Mouse (Mus musculus): Measurements from ENCODE around the gene Tspan9. TPM values are rescaled to one million over a fixed set of nuclear protein-coding genes. Genes with fewer than 3 reads are reported as not detected.

The Tspan9 gene
- total and polyA plus RNA-seq, 2 experiments, result 23.2 to 40.0 TPM

- Histone ChIP-seq H3K27me3 (ENCODE audit: control insufficient read depth, insufficient read depth, low read length) (no peaks in the 10 kb centered on the region), H3K27ac (replicated peaks; ENCODE audit: insufficient read depth, low read depth, low read length) (peak overlapping the region; percentile 59), H3K9ac (ENCODE audit: low read depth, low read length) (no peak overlapping the region; the same call in 1 of the 2 replicates), H3K4me1 (ENCODE audit: control insufficient read depth, insufficient read depth, low read length) (peaks cover 45% of the 10 kb centered on the region), H3K36me3 (ENCODE audit: control insufficient read depth, insufficient read depth, low read length) (no peaks in the 10 kb centered on the region), H3K4me3 (ENCODE audit: insufficient read depth, low read depth, low read length) (no peak overlapping the region), H3K79me2 (ENCODE audit: control insufficient read depth, insufficient read depth, low read length) (peaks cover 16% of the 10 kb centered on the region; the same call in 1 of the 2 replicates)
- whole genome bisulfite sequencing, result 27% methylated on average over 6 of the region's 6 CpGs
- peak; percentile 90 for DNase-seq (ENCODE audit: extremely low read depth, low read depth, low spot score)
- TF ChIP-seq POLR2A (IDR thresholded peaks at IDR 0.05; ENCODE audit: extremely low read depth, insufficient read depth, low read length) (no peak), CTCF (IDR thresholded peaks at IDR 0.05; ENCODE audit: low read depth, low read length) (no peak)
Measured at GRCm38 (mm10) chr6:128102296-128102999, 40.9 kb downstream of the Tspan9 start.

GRCm38 (mm10) chr6:128099871-128100270 lies 43.5 kb downstream of the Tspan9 start:
- 89% methylated on average over 5 of the region's 5 CpGs for WGBS
- Histone ChIP-seq H3K27me3 (ENCODE audit: control insufficient read depth, insufficient read depth, low read length) (no peaks in the 10 kb centered on the region), H3K79me2 (ENCODE audit: control insufficient read depth, insufficient read depth, low read length) (peaks cover 22% of the 10 kb centered on the region; the same call in 1 of the 2 replicates), H3K9ac (ENCODE audit: low read depth, low read length) (no peak overlapping the region), H3K27ac (replicated peaks; ENCODE audit: insufficient read depth, low read depth, low read length) (no peak overlapping the region), H3K4me3 (ENCODE audit: insufficient read depth, low read depth, low read length) (no peak overlapping the region), H3K36me3 (ENCODE audit: control insufficient read depth, insufficient read depth, low read length) (no peaks in the 10 kb centered on the region), H3K4me1 (ENCODE audit: control insufficient read depth, insufficient read depth, low read length) (peaks cover 29% of the 10 kb centered on the region)
- DNase-seq (ENCODE audit: extremely low read depth, low read depth, low spot score), result no peak
- no peak for TF ChIP-seq POLR2A (IDR thresholded peaks at IDR 0.05; ENCODE audit: extremely low read depth, insufficient read depth, low read length)
- peak; percentile 66 for TF ChIP-seq CTCF (IDR thresholded peaks at IDR 0.05; ENCODE audit: low read depth, low read length)

GRCm38 (mm10) chr6:128099190-128099589 lies 44.2 kb downstream of the Tspan9 start:
- H3K4me1 ChIP-seq (ENCODE audit: control insufficient read depth, insufficient read depth, low read length), result peaks cover 23% of the 10 kb centered on the region
- H3K36me3 ChIP-seq (ENCODE audit: control insufficient read depth, insufficient read depth, low read length), result no peaks in the 10 kb centered on the region
- no peaks in the 10 kb centered on the region for H3K27me3 ChIP-seq (ENCODE audit: control insufficient read depth, insufficient read depth, low read length)
- TF ChIP-seq CTCF (IDR thresholded peaks at IDR 0.05; ENCODE audit: low read depth, low read length), result no peak
- TF ChIP-seq POLR2A (IDR thresholded peaks at IDR 0.05; ENCODE audit: extremely low read depth, insufficient read depth, low read length), result no peak
- no peak for DNase-seq (ENCODE audit: extremely low read depth, low read depth, low spot score)
- H3K27ac ChIP-seq (replicated peaks; ENCODE audit: insufficient read depth, low read depth, low read length), result no peak overlapping the region
- H3K79me2 ChIP-seq (ENCODE audit: control insufficient read depth, insufficient read depth, low read length), result peaks cover 19% of the 10 kb centered on the region; the same call in 1 of the 2 replicates
- WGBS, result 70% methylated on average over 9 of the region's 9 CpGs
- no peak overlapping the region for H3K9ac ChIP-seq (ENCODE audit: low read depth, low read length)
- no peak overlapping the region for H3K4me3 ChIP-seq (ENCODE audit: insufficient read depth, low read depth, low read length)

GRCm38 (mm10) chr6:128096521-128096920 lies 46.9 kb downstream of the Tspan9 start:
- TF ChIP-seq CTCF (IDR thresholded peaks at IDR 0.05; ENCODE audit: low read depth, low read length) (no peak), POLR2A (IDR thresholded peaks at IDR 0.05; ENCODE audit: extremely low read depth, insufficient read depth, low read length) (no peak)
- Histone ChIP-seq H3K79me2 (ENCODE audit: control insufficient read depth, insufficient read depth, low read length) (peaks cover 19% of the 10 kb centered on the region; the same call in 1 of the 2 replicates), H3K4me1 (ENCODE audit: control insufficient read depth, insufficient read depth, low read length) (peaks cover 6% of the 10 kb centered on the region; the same call in 1 of the 2 replicates), H3K9ac (ENCODE audit: low read depth, low read length) (no peak overlapping the region), H3K36me3 (ENCODE audit: control insufficient read depth, insufficient read depth, low read length) (no peaks in the 10 kb centered on the region), H3K27ac (replicated peaks; ENCODE audit: insufficient read depth, low read depth, low read length) (no peak overlapping the region), H3K27me3 (ENCODE audit: control insufficient read depth, insufficient read depth, low read length) (no peaks in the 10 kb centered on the region), H3K4me3 (ENCODE audit: insufficient read depth, low read depth, low read length) (no peak overlapping the region)
- no peak for DNase-seq (ENCODE audit: extremely low read depth, low read depth, low spot score)
- WGBS, result 94% methylated on average over 7 of the region's 7 CpGs

GRCm38 (mm10) chr6:128095906-128096305 lies 47.5 kb downstream of the Tspan9 start:
- Histone ChIP-seq H3K79me2 (ENCODE audit: control insufficient read depth, insufficient read depth, low read length) (peaks cover 23% of the 10 kb centered on the region; the same call in 1 of the 2 replicates), H3K4me3 (ENCODE audit: insufficient read depth, low read depth, low read length) (no peak overlapping the region), H3K27me3 (ENCODE audit: control insufficient read depth, insufficient read depth, low read length) (no peaks in the 10 kb centered on the region), H3K4me1 (ENCODE audit: control insufficient read depth, insufficient read depth, low read length) (peaks cover 12% of the 10 kb centered on the region), H3K27ac (replicated peaks; ENCODE audit: insufficient read depth, low read depth, low read length) (no peak overlapping the region), H3K9ac (ENCODE audit: low read depth, low read length) (no peak overlapping the region), H3K36me3 (ENCODE audit: control insufficient read depth, insufficient read depth, low read length) (no peaks in the 10 kb centered on the region)
- TF ChIP-seq CTCF (IDR thresholded peaks at IDR 0.05; ENCODE audit: low read depth, low read length) (no peak), POLR2A (IDR thresholded peaks at IDR 0.05; ENCODE audit: extremely low read depth, insufficient read depth, low read length) (no peak)
- no peak for DNase-seq (ENCODE audit: extremely low read depth, low read depth, low spot score)
- WGBS, result 77% methylated on average over 8 of the region's 8 CpGs

GRCm38 (mm10) chr6:128095131-128095530 lies 48.3 kb downstream of the Tspan9 start:
- H3K27me3 ChIP-seq (ENCODE audit: control insufficient read depth, insufficient read depth, low read length), result no peaks in the 10 kb centered on the region

More at GRCm38 (mm10) chr6:128095131-128095530, 48.3 kb downstream of the Tspan9 start:
- no peak for TF ChIP-seq POLR2A (IDR thresholded peaks at IDR 0.05; ENCODE audit: extremely low read depth, insufficient read depth, low read length)
- DNase-seq (ENCODE audit: extremely low read depth, low read depth, low spot score), result no peak
- H3K9ac ChIP-seq (ENCODE audit: low read depth, low read length), result no peak overlapping the region
- WGBS, result 93% methylated on average over 10 of the region's 10 CpGs
- peaks cover 16% of the 10 kb centered on the region for H3K4me1 ChIP-seq (ENCODE audit: control insufficient read depth, insufficient read depth, low read length)
- H3K36me3 ChIP-seq (ENCODE audit: control insufficient read depth, insufficient read depth, low read length), result no peaks in the 10 kb centered on the region
- H3K27ac ChIP-seq (replicated peaks; ENCODE audit: insufficient read depth, low read depth, low read length), result no peak overlapping the region
- no peak overlapping the region for H3K4me3 ChIP-seq (ENCODE audit: insufficient read depth, low read depth, low read length)
- peaks cover 24% of the 10 kb centered on the region for H3K79me2 ChIP-seq (ENCODE audit: control insufficient read depth, insufficient read depth, low read length)
